Mouse (Mus musculus): ENCODE results near the gene Fam163b.

Fam163b gene

GRCm38 (mm10) chr2:27087581-27087980 is 54.7 kb downstream of the Fam163b start:
- DNase-seq (ENCODE audit: low spot score): no peak

GRCm38 (mm10) chr2:27086483-27087010 is 55.7 kb downstream of the Fam163b start:
- DNase-seq (ENCODE audit: low spot score): no peak

- no peak for DNase-seq (ENCODE audit: low spot score)
These were observed 56.5 kb downstream of the Fam163b start for GRCm38 (mm10) chr2:27085801-27086200.

GRCm38 (mm10) chr2:27084963-27085362 is 57.3 kb downstream of the Fam163b start:
- no peak for DNase-seq (ENCODE audit: low spot score)

GRCm38 (mm10) chr2:27083761-27084475 is 58.4 kb downstream of the Fam163b start:
- DNase-seq (ENCODE audit: low spot score): no peak

GRCm38 (mm10) chr2:27079649-27080048 is 62.6 kb downstream of the Fam163b start:
- DNase-seq (ENCODE audit: low spot score): no peak

GRCm38 (mm10) chr2:27079152-27079584 is 63.1 kb downstream of the Fam163b start, which contains the start of gene Adamtsl2:
Gene Adamtsl2 (plus strand): TSS chr2:27079379.
- DNase-seq (ENCODE audit: low spot score): peak; percentile 81

GRCm38 (mm10) chr2:27078312-27078711 is 64.0 kb downstream of the Fam163b start:
- DNase-seq (ENCODE audit: low spot score): no peak

- no peak for DNase-seq (ENCODE audit: low spot score)
These were observed 64.5 kb downstream of the Fam163b start for GRCm38 (mm10) chr2:27077655-27078244.

GRCm38 (mm10) chr2:27075485-27075884 is 66.8 kb downstream of the Fam163b start:
- DNase-seq (ENCODE audit: low spot score): peak; percentile 56

GRCm38 (mm10) chr2:27074804-27075203 is 67.5 kb downstream of the Fam163b start:
- no peak for DNase-seq (ENCODE audit: low spot score)

GRCm38 (mm10) chr2:27073407-27073806 is 68.9 kb downstream of the Fam163b start:
- no peak for DNase-seq (ENCODE audit: low spot score)

- no peak for DNase-seq (ENCODE audit: low spot score)
These were observed 70.3 kb downstream of the Fam163b start, which contains the start of gene Mymk for GRCm38 (mm10) chr2:27071978-27072377. Gene Mymk (minus strand): TSS chr2:27072179.

GRCm38 (mm10) chr2:27071137-27071536 is 71.2 kb downstream of the Fam163b start:
- peak; percentile 62 for DNase-seq (ENCODE audit: low spot score)

GRCm38 (mm10) chr2:27070247-27070813 is 72.0 kb downstream of the Fam163b start:
- DNase-seq (ENCODE audit: low spot score): no peak

- DNase-seq (ENCODE audit: low spot score): no peak
These were observed 72.6 kb downstream of the Fam163b start for GRCm38 (mm10) chr2:27069646-27070045.

- DNase-seq (ENCODE audit: low spot score): no peak
These were observed 74.3 kb downstream of the Fam163b start for GRCm38 (mm10) chr2:27067996-27068395.

- no peak for DNase-seq (ENCODE audit: low spot score)
These were observed 75.2 kb downstream of the Fam163b start for GRCm38 (mm10) chr2:27067124-27067523.

Measured in lung, postnatal 25 days (tissue).